Comparison of ENCODE assay signal across 7 mouse cellular contexts in genomic region chr4:128993675-128994074, GRCm38 (mm10). TPM values are rescaled to one million over a fixed set of nuclear protein-coding genes. Genes with fewer than 3 reads are reported as not detected.
DNase-seq lines count a peak whose midpoint lies in the region; ATAC-seq lines count a peak whose summit lies in the region.

No protein-coding gene starts in this region.

- peak overlapping the region; percentile 86 for H3K4me3 ChIP-seq in lung, embryonic 15.5 days
- H3K4me3 ChIP-seq in hindbrain, embryonic 12.5 days: peak overlapping the region; percentile 80
- peak overlapping the region; percentile 85 for H3K4me3 ChIP-seq in macrophage (ENCODE audit: inconsistent target)

- H3K27me3 ChIP-seq in lung, embryonic 15.5 days: no peaks in the 10 kb centered on the region
- H3K27me3 ChIP-seq in hindbrain, embryonic 12.5 days: no peaks in the 10 kb centered on the region; the same call in 1 of the 2 replicates

- peak overlapping the region; percentile 83 for H3K9ac ChIP-seq in lung, embryonic 15.5 days
- H3K9ac ChIP-seq in hindbrain, embryonic 12.5 days: peak overlapping the region; percentile 80

- DNase-seq in lung, postnatal 4 days: no peak
- DNase-seq in embryo, embryonic 10.5 days (ENCODE audit: low spot score): peak; percentile 45
- no peak for DNase-seq in c-Kit-positive CD71-positive TER-119-positive erythroid progenitor cells, embryonic 14.5 days (ENCODE audit: low spot score)
- DNase-seq in cerebellum, postnatal 36 days: no peak

- H3K79me2 ChIP-seq in macrophage (ENCODE audit: inconsistent target): peaks cover 56% of the 10 kb centered on the region

- peaks cover 51% of the 10 kb centered on the region for H3K4me1 ChIP-seq in lung, embryonic 15.5 days
- peaks cover 18% of the 10 kb centered on the region for H3K4me1 ChIP-seq in hindbrain, embryonic 12.5 days

- H3K36me3 ChIP-seq in lung, embryonic 15.5 days: no peaks in the 10 kb centered on the region
- no peaks in the 10 kb centered on the region for H3K36me3 ChIP-seq in hindbrain, embryonic 12.5 days
- peaks cover 11% of the 10 kb centered on the region; the same call in 1 of the 2 replicates for H3K36me3 ChIP-seq in macrophage (ENCODE audit: inconsistent target)

- H3K27ac ChIP-seq in lung, embryonic 15.5 days: peak overlapping the region; percentile 76
- peak overlapping the region; percentile 69; the same call in 1 of the 2 replicates for H3K27ac ChIP-seq in hindbrain, embryonic 12.5 days
- H3K27ac ChIP-seq in macrophage: peak overlapping the region; percentile 64

- under 1% methylated on average over 12 of the region's 12 CpGs for WGBS in lung, embryonic 15.5 days
- 3% methylated on average over 12 of the region's 12 CpGs for WGBS in hindbrain, embryonic 12.5 days
- WGBS in macrophage (ENCODE audit: missing documents): 1% methylated on average over 12 of the region's 12 CpGs

- H3K9me3 ChIP-seq in lung, embryonic 15.5 days: no peaks in the 10 kb centered on the region
- no peaks in the 10 kb centered on the region for H3K9me3 ChIP-seq in hindbrain, embryonic 12.5 days (replicated peaks)

- H3K4me2 ChIP-seq in lung, embryonic 15.5 days: peak overlapping the region; percentile 82
- H3K4me2 ChIP-seq in hindbrain, embryonic 12.5 days (replicated peaks): peak overlapping the region; percentile 72

- no peak for ATAC-seq in lung, embryonic 15.5 days (ENCODE audit: borderline replicate concordance, extremely low read depth, low FRiP score, low TSS enrichment)
- ATAC-seq in hindbrain, embryonic 12.5 days (ENCODE audit: low FRiP score): no peak

RNA-seq across cellular contexts. Expression of gene Ak2, which starts 1.9 kb away (rescaled TPM):
- polyA plus RNA-seq in lung, embryonic 15.5 days (2015; fragmentation: Nextera tagmentation; extraction: Ambion mirVana): 182 and 187 TPM in 2 replicates
- 122 and 128 TPM in 2 replicates for polyA plus RNA-seq in hindbrain, embryonic 12.5 days (2016; fragmentation: Nextera tagmentation; extraction: Ambion mirVana)
- 100 to 1,000 TPM in 1 of 26 experiments, 10 to 100 TPM in 25; 36.7 to 102 (median 78.7) TPM for total RNA-seq in macrophage (2018; cell fraction: chromatin; rRNA removed)
- 100 to 1,000 TPM in 4 of 26 experiments, 10 to 100 TPM in 22; 56.1 to 106 (median 81.4) TPM for total RNA-seq in macrophage (2018; cell fraction: cytosol; rRNA removed)
- 100 to 1,000 TPM in 2 of 26 experiments, 10 to 100 TPM in 24; 53.5 to 105 (median 79.1) TPM for total RNA-seq in macrophage (2018; cell fraction: nucleus; rRNA removed)
- 63.1 to 68.1 TPM (median 64.7 TPM) in 3 replicates for polyA plus RNA-seq in macrophage (2018)

RNA-seq across cellular contexts. Expression of gene Azin2, which starts 31.4 kb away (rescaled TPM):
- polyA plus RNA-seq in lung, embryonic 15.5 days (2015; fragmentation: Nextera tagmentation; extraction: Ambion mirVana): 18.6 and 22.5 TPM in 2 replicates
- 17.7 and 21.4 TPM in 2 replicates for polyA plus RNA-seq in hindbrain, embryonic 12.5 days (2016; fragmentation: Nextera tagmentation; extraction: Ambion mirVana)
- 10 to 100 TPM in 21 of 26 experiments, 1 to 10 TPM in 5; 3.2 to 17.5 (median 11.2) TPM for total RNA-seq in macrophage (2018; cell fraction: chromatin; rRNA removed)
- 1 to 10 TPM; 1.2 to 3.2 (median 2.2) TPM for total RNA-seq in macrophage (2018; cell fraction: cytosol; rRNA removed)
- total RNA-seq in macrophage (2018; cell fraction: nucleus; rRNA removed): 10 to 100 TPM in 10 of 26 experiments, 1 to 10 TPM in 16; 2.9 to 20.7 (median 7.8) TPM
- 1.1 to 4.3 TPM (median 1.8 TPM) in 3 replicates for polyA plus RNA-seq in macrophage (2018)
